Mouse (Mus musculus): ENCODE data around the gene Slc9a9.

GRCm38 (mm10) chr9:95060702-95061101, 391.0 kb downstream of the Slc9a9 start:
- TF ChIP-seq GATA1 (IDR thresholded peaks at IDR 0.05; ENCODE audit: borderline replicate concordance, low read length) (no peak), FLI1 (IDR thresholded peaks at IDR 0.05; ENCODE audit: low read length) (no peak)

Data from megakaryocyte, embryonic 14.5 days (primary cell).